Mouse (Mus musculus) cerebellum, postnatal 36 days (tissue): ENCODE measurements at regions not wholly inside any gene's neighbourhood (a gene's known extent, or its start where the extent isn't known, plus 50 kb on each side); places are given as distances from the start of the nearest gene placed in this dataset.
"Not testable (repeated sequence)": the region's sequence is repeated elsewhere in the genome, so short reads cannot be mapped to it uniquely, and the experiment has no call there.

ENCODE experiments used
- DNase-seq, 2 experiments: peaks; one replicate each; pipeline ENCODE4 v3.0.0; 2021 to 2022; ENCODE audit warnings: mixed read lengths in 2 of 2

GRCm38 (mm10) chr8:90046779-90047178 lies 301.4 kb downstream of the Tox3 start:
- no peak for DNase-seq

- DNase-seq, result no peak
These were observed 311.7 kb downstream of the Tox3 start for GRCm38 (mm10) chr8:90036436-90036835.

GRCm38 (mm10) chr8:90032572-90032971 lies 315.6 kb downstream of the Tox3 start:
- no peak for DNase-seq

- no peak for DNase-seq
These were observed 316.9 kb downstream of the Tox3 start for GRCm38 (mm10) chr8:90031220-90031619.

DNA sequence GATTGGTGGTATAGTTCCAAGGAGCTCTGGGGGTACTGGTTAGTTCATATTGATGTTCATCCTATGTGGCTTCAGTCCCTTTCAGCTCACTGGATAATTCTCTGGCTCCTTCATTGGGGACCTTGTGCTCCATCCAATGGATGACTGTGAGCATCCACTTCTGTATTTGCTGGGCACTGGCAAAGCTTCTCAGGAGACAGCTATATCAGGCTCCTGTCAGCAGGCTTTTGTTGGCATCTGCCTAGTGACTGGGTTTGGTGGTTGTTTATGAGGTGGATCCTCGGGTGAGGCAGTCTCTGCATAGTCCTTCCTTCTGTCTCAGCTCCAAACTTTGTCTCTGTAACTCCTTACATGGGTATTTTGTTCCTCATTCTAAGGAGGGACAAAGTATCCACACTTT lies 330.2 kb downstream of the Tox3 start:
- not testable (repeated sequence) for DNase-seq

DNA sequence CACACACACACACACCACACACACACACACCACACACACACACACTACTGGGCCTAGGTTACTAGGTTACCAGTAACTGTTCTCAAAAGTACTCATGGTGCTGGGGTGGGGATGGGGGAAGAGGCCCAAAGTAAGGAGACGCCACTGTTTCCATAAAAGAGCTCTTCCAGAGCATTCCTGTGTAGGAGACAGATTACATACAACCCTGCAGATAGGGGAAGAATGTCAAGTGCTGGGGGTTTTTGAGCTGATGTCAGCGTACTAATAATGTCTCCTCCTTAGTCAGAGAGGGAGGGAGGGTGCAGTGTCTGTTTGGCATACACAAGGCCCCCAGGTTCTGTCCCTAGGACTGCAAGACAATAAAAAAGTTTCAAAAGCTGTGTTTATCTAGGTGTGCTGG lies 334.4 kb downstream of the Tox3 start:
- DNase-seq, result no peak

- DNase-seq, result no peak
These were observed 336.3 kb downstream of the Tox3 start for GRCm38 (mm10) chr8:90011682-90012409.

DNA sequence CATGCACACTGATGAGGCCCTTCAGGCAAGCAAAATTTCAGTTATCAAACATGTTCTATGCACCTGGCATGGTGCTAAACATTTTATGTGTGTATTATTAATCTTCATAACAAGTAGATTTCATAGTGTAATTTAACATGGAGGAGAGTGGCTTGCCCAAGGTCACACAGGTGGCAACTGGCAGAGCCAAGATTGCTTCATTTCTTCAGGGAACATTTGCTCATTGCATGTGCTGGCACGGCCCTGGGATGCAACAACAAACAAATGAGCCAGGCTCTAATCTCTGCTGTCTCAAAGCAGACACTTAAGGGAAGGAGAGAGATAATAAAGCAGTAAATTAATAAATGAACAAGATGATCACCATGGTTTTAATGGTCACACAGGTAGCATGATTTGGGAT lies 338.7 kb downstream of the Tox3 start:
- no peak for DNase-seq

DNA sequence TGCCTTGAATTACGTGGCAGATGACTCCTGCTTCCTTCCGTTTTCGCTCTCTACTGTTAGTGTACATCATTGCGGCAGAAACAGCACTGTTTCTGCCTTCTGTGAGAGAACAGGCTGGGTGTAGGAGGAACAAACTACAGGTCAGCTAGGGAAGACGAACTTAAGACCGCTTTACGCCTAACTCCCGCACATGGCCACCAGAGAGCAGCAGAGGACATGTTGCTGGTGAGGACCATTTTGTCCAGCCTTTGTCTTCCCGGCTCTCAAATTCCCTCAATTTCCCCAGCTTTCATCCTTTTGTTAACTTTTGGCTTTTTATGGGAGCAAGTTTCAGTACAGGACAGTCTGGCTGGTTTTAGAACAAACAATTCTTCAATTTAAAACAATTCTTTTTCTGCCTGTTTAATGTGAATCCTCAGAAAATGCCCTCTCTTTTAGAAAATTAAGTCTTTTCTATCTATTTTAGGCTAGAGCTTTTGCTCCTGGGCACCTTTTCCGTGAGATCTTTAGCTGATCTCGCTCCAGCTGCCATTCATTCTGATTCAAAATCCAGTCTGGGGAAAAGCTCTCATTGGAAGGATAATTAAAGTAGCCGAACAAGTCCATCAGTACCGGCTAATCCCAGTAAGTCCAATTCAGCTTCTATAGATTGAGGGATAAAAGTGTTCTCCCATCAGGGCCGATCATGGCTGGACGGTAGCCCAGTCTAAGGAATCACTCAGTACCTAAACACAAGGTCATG lies 347.1 kb downstream of the Tox3 start:
- peak; percentile 79 to 81 for DNase-seq

- peak in 1 of 2 experiments; percentile 7 for DNase-seq
These were observed 354.4 kb downstream of the Tox3 start for GRCm38 (mm10) chr8:89993743-89994142.

GRCm38 (mm10) chr8:89983859-89984258 lies 364.3 kb downstream of the Tox3 start:
- DNase-seq, result no peak

GRCm38 (mm10) chr8:89982551-89982950 lies 365.6 kb downstream of the Tox3 start:
- DNase-seq, result no peak

- no peak for DNase-seq
These were observed 366.8 kb downstream of the Tox3 start for GRCm38 (mm10) chr8:89981320-89981719.

GRCm38 (mm10) chr8:89980441-89980840 lies 367.7 kb downstream of the Tox3 start:
- DNase-seq, result no peak

- no peak for DNase-seq
These were observed 385.3 kb downstream of the Tox3 start for GRCm38 (mm10) chr8:89962799-89963198.

DNA sequence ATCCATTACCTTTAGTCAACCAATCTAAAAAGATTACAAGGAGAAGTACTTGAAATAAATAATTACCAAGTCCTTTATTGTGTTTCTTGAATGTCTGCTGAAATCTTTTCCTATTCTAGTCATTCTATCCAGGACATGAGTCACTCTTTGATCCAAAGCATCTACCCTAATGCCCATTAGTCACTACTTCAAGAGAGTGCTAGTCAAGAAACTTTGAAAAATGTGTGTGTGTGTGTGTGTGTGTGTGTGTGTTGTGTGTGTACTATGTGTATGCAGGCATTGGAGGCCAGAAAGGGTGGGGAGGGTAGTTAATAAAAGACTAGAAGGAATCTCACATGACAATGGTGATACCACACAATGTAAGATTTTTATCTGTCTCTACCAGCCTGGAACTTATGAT lies 390.7 kb downstream of the Tox3 start:
- DNase-seq, result no peak

- no peak for DNase-seq
These were observed 391.6 kb downstream of the Tox3 start for GRCm38 (mm10) chr8:89956482-89957020.

GRCm38 (mm10) chr8:89938836-89939235 lies 409.3 kb downstream of the Tox3 start:
- DNase-seq, result no peak

DNA sequence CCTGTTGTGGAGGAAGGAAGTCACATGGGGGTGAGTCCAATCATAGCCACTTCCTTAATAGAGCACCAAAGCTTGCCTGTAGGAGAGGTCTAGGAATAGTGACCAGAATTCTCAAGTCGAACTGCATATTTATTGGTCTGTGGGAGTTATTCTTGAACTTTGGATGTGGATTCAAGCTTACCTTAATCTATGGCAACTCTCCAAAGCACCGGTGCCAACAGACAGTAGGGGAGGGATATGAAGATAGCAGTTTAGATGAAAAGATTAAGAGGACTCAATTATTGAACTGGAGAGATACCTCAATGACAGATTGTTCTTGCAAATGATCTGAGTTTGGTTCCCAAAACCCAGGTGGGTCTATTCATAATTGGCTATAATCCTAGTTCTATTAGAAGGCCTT lies 413.6 kb downstream of the Tox3 start:
- no peak for DNase-seq

DNA sequence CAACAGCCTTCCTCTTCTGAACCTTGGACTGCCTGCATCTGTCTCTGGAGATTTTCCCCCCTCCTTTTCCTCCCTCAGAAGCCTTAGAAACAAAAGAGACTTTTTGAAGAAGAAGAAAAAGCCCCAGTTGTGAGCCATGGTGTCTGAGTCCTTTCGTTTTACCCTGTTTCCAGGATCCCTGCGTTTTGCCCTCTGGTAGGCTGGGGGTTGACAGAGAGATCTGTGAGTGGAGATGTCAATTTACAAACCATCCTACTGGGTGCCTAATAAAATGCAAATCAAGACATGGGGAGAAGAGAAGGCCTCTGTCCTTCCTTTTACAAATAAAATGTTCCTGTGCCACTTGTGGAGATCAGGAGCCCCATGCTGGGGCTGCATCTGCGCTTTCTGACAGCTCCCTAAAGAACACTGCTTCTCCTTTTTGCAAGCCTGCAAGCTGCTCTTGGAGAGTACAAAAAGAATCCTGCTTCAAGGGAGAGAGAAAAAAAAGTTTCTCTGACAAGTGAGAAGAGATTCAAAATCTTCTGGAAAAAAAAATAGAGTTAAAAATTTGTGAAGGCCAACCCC lies 421.4 kb downstream of the Tox3 start:
- peak; percentile 13 for DNase-seq

- peak in 1 of 2 experiments; percentile 3 for DNase-seq
These were observed 423.4 kb downstream of the Tox3 start for GRCm38 (mm10) chr8:89924697-89925096.

GRCm38 (mm10) chr8:89914076-89914475 lies 434.1 kb downstream of the Tox3 start:
- peak in 1 of 2 experiments; percentile 12 for DNase-seq

DNA sequence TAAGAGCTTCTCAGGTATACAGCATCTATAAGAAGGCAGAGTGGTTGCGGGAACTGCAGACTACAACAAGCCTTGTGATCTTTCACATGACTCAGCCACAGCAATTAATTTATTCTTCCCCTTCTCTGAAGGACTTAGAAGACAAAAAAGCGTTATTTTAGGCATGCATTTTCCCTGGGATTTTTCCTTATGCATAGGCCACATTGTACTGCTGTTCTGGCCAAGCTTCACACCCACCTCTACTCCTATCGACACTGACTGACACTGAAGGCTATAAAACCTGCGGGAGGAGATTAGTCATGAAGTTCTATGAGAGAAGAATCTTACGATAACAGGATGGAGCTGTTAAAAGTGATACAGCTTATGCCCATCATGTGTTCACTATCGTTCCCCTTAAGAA lies 441.9 kb downstream of the Tox3 start:
- DNase-seq, result no peak

GRCm38 (mm10) chr8:89905588-89905987 lies 442.6 kb downstream of the Tox3 start:
- no peak for DNase-seq
